Mouse (Mus musculus): ENCODE data around the gene Cypt14.
"Not testable (repeated sequence)": the region's sequence is repeated elsewhere in the genome, so short reads cannot be mapped to it uniquely, and the experiment has no call there.

The Cypt14 gene

GRCm38 (mm10) chrX:39863504-39863903, at the start of gene Cypt14:
Cypt14 (minus strand) TSS chrX:39863604.
- DNase-seq (ENCODE audit: low read depth, low spot score), result not testable (repeated sequence)

Measured in embryo, embryonic 11.5 days (tissue).